Mouse (Mus musculus) CH12.LX (cell line): Measurements from ENCODE around the gene Cacna1a. TPM values are rescaled to one million over a fixed set of nuclear protein-coding genes. Genes with fewer than 3 reads are reported as not detected.
A peak's percentile ranks its signal among the peaks of the same experiment; 100 is the strongest.

ENCODE experiments used
- DNase-seq: peaks from one replicate; pipeline ENCODE4 v3.0.0-alpha.2; 2013; ENCODE audit errors: extremely low read depth
- H3K27ac ChIP-seq: 2 replicates; pipeline ENCODE4 v1.5.1; 2012; ENCODE audit warnings: low read depth, mild to moderate bottlenecking, control low read depth, moderate library complexity; ENCODE audit not compliant: insufficient read depth
- H3K27me3 ChIP-seq: replicated peaks from 2 replicates; pipeline ENCODE3; 2012; ENCODE audit warnings: inconsistent platforms
- H3K36me3 ChIP-seq, 2 experiments: replicated peaks in 1 of 2; 2 replicates each; pipeline versions ENCODE3 to v1.6.1; 2012; ENCODE audit warnings: inconsistent platforms in 1 of 2, low read length in 1 of 2, mild to moderate bottlenecking in 1 of 2, mixed read lengths in 1 of 2, moderate library complexity in 1 of 2; ENCODE audit not compliant: control insufficient read depth in 1 of 2, insufficient read depth in 1 of 2
- H3K4me1 ChIP-seq, 2 experiments: 2 replicates each; pipeline ENCODE4 v1.6.1; 2012; ENCODE audit warnings: inconsistent platforms in 1 of 2, moderate library complexity in 1 of 2; ENCODE audit not compliant: insufficient read depth in 2 of 2, control insufficient read depth in 1 of 2
- H3K4me2 ChIP-seq: 2 replicates; pipeline ENCODE4 v1.6.1; 2012; ENCODE audit warnings: low read depth, mild to moderate bottlenecking, control low read depth; ENCODE audit not compliant: poor library complexity, insufficient read depth, severe bottlenecking
- H3K4me3 ChIP-seq, 3 experiments: fragments of 150-350 bp in 1 of 3; sonication (generic) in 1 of 3; replicated peaks in 1 of 3; 2 replicates each; pipeline versions ENCODE3 to v1.5.1; 2011 to 2012; ENCODE audit warnings: low read depth in 2 of 3, low read length in 2 of 3, mild to moderate bottlenecking in 2 of 3, moderate library complexity in 2 of 3, control low read depth in 1 of 3, improper control_type of control experiment in 1 of 3, inconsistent platforms in 1 of 3, mixed read lengths in 1 of 3; ENCODE audit not compliant: poor library complexity in 1 of 3
- H3K79me2 ChIP-seq: replicated peaks from 2 replicates; pipeline ENCODE4 v1.6.1; 2012; ENCODE audit warnings: mild to moderate bottlenecking, moderate library complexity; ENCODE audit not compliant: control insufficient read depth, poor library complexity, insufficient read depth, severe bottlenecking; ENCODE audit errors: extremely low read depth
- H3K9ac ChIP-seq: 2 replicates; pipeline ENCODE4 v1.6.1; 2012; ENCODE audit warnings: low read depth, mild to moderate bottlenecking, control low read depth, moderate library complexity; ENCODE audit not compliant: insufficient read depth
- H3K9me3 ChIP-seq: replicated peaks from 2 replicates; pipeline ENCODE3; 2012; ENCODE audit warnings: low read length, inconsistent platforms, mixed read lengths
- CHD1 ChIP-seq: IDR thresholded peaks from 2 replicates; pipeline ENCODE4 v1.6.1; 2012; ENCODE audit warnings: low read depth, low read length, improper control_type of control experiment, inconsistent platforms
- CHD2 ChIP-seq: IDR thresholded peaks from 2 replicates; pipeline ENCODE4 v1.6.1; 2011; ENCODE audit warnings: low read length, improper control_type of control experiment
- CTCF ChIP-seq, 2 experiments: IDR thresholded peaks in 1 of 2; conservative IDR thresholded peaks in 1 of 2; 2 replicates each; pipeline ENCODE4 v1.5.1; 2011 to 2012; ENCODE audit warnings: low read depth in 2 of 2, low read length in 2 of 2, improper control_type of control experiment in 1 of 2, inconsistent platforms in 1 of 2, mild to moderate bottlenecking in 1 of 2, moderate library complexity in 1 of 2
- E2F4 ChIP-seq: IDR thresholded peaks from 2 replicates; pipeline ENCODE4 v1.6.1; 2011; ENCODE audit warnings: low read depth, low read length, improper control_type of control experiment; ENCODE audit not compliant: insufficient replicate concordance
- EP300 ChIP-seq: IDR thresholded peaks from 2 replicates; pipeline ENCODE4 v1.6.1; 2011; ENCODE audit warnings: low read length, improper control_type of control experiment
- ETS1 ChIP-seq: conservative IDR thresholded peaks from 2 replicates; pipeline ENCODE4 v1.6.1; 2012; ENCODE audit warnings: low read depth, mild to moderate bottlenecking, inconsistent platforms, low read length, improper control_type of control experiment, moderate library complexity
- GABPA ChIP-seq: IDR thresholded peaks from 2 replicates; pipeline ENCODE4 v1.6.1; 2012; ENCODE audit warnings: low read depth, low read length, improper control_type of control experiment, inconsistent platforms; ENCODE audit not compliant: insufficient replicate concordance
- HCFC1 ChIP-seq: IDR thresholded peaks from 2 replicates; pipeline ENCODE4 v1.6.1; 2012; ENCODE audit warnings: low read depth, mild to moderate bottlenecking, inconsistent platforms, low read length, improper control_type of control experiment
- IRF4 ChIP-seq: IDR thresholded peaks from 2 replicates; pipeline ENCODE4 v1.6.1; 2014; ENCODE audit warnings: low read depth, mild to moderate bottlenecking, inconsistent platforms, low read length, improper control_type of control experiment
- JUN ChIP-seq: IDR thresholded peaks from 2 replicates; pipeline ENCODE4 v1.6.1; 2011; ENCODE audit warnings: low read depth, mild to moderate bottlenecking, low read length, improper control_type of control experiment, moderate library complexity; ENCODE audit not compliant: insufficient read depth
- JUND ChIP-seq: conservative IDR thresholded peaks from 2 replicates; pipeline ENCODE4 v1.6.1; 2011; ENCODE audit warnings: low read depth, low read length, improper control_type of control experiment
- MAX ChIP-seq: IDR thresholded peaks from 2 replicates; pipeline ENCODE4 v1.6.1; 2011; ENCODE audit warnings: low read length, improper control_type of control experiment
- MAZ ChIP-seq: IDR thresholded peaks from 2 replicates; pipeline ENCODE4 v1.6.1; 2012; ENCODE audit warnings: low read depth, mild to moderate bottlenecking, inconsistent platforms, low read length, improper control_type of control experiment, moderate library complexity
- MYC ChIP-seq: IDR thresholded peaks from 2 replicates; pipeline ENCODE4 v1.6.1; 2011; ENCODE audit warnings: low read depth, mild to moderate bottlenecking, improper control_type of control experiment, low read length
- PAX5 ChIP-seq: IDR thresholded peaks from 2 replicates; pipeline ENCODE4 v1.6.1; 2012; ENCODE audit warnings: low read length, inconsistent platforms, mixed read lengths
- POLR2AphosphoS2 ChIP-seq: IDR thresholded peaks from 2 replicates; pipeline ENCODE4 v1.6.1; 2011; ENCODE audit warnings: low read depth, low read length, improper control_type of control experiment
- RCOR1 ChIP-seq: conservative IDR thresholded peaks from 2 replicates; pipeline ENCODE4 v1.6.1; 2012; ENCODE audit warnings: low read depth, mild to moderate bottlenecking, inconsistent platforms, low read length, improper control_type of control experiment
- SIN3A ChIP-seq: IDR thresholded peaks from 2 replicates; pipeline ENCODE4 v1.6.1; 2012; ENCODE audit warnings: low read length, improper control_type of control experiment, inconsistent platforms
- SMC3 ChIP-seq: IDR thresholded peaks from 2 replicates; pipeline ENCODE4 v1.6.1; 2011; ENCODE audit warnings: low read depth, low read length, improper control_type of control experiment
- USF1 ChIP-seq: IDR thresholded peaks from 2 replicates; pipeline ENCODE4 v1.6.1; 2014; ENCODE audit warnings: low read depth, mild to moderate bottlenecking, inconsistent platforms, low read length, improper control_type of control experiment
- ZC3H11A ChIP-seq: IDR thresholded peaks from 2 replicates; pipeline ENCODE4 v1.6.1; 2012; ENCODE audit warnings: low read depth, mild to moderate bottlenecking, inconsistent platforms, low read length, improper control_type of control experiment
- ZKSCAN1 ChIP-seq: IDR thresholded peaks from 2 replicates; pipeline ENCODE4 v1.6.1; 2012; ENCODE audit warnings: low read depth, inconsistent platforms, low read length, improper control_type of control experiment, borderline replicate concordance
- ZNF384 ChIP-seq: IDR thresholded peaks from 2 replicates; pipeline ENCODE4 v1.6.1; 2012; ENCODE audit warnings: low read depth, low read length, improper control_type of control experiment, inconsistent platforms
- dilution Hi-C: fragments of 300-500 bp; cut with MboI; formaldehyde crosslinking; loops from 2 replicates; pipeline ENCODE4 v1.14.3; 2020; ENCODE audit warnings: low sequenced_read_pairs; ENCODE audit not compliant: extremely low pct_unique_long_range_greater_than_20kb, extremely low pct_ligation_motif_present
- in situ Hi-C: fragments of 300-500 bp; cut with MboI; formaldehyde crosslinking; loops from 3 replicates; pipeline ENCODE4 v1.14.3; 2019; ENCODE audit warnings: low sequenced_read_pairs, low pct_ligation_motif_present, low pct_unique_long_range_greater_than_20kb, mixed read lengths
- polyA plus RNA-seq: library from polyadenylated mRNA; unstranded; fragments of >175 nt; gene quantifications from 2 replicates; pipeline ENCODE4 v1.2.1, GENCODE M21; 2012; ENCODE audit warnings: low read depth; ENCODE audit not compliant: insufficient read length
- total RNA-seq, 2 experiments: library from RNA; depleted of rRNA; stranded (reverse); fragments of 300-350 nt in 1 of 2; fragments of >200 nt in 1 of 2; gene quantifications; 2 replicates each; pipeline ENCODE4 v1.2.3; 2012 to 2014

Cacna1a gene
- total and polyA plus RNA-seq, 3 experiments, result 2.6 to 9.4 (median 6.9) TPM

- TF ChIP-seq EP300, result no peak
- TF ChIP-seq USF1, result no peak
- TF ChIP-seq ZKSCAN1, result no peak
- TF ChIP-seq ZNF384, result no peak
- no peak for TF ChIP-seq HCFC1
- no peak for TF ChIP-seq JUND
- TF ChIP-seq JUN, result no peak
- TF ChIP-seq MAZ, result no peak
- TF ChIP-seq RCOR1, result no peak
- no peak for TF ChIP-seq MYC
- no peak for TF ChIP-seq MAX
- TF ChIP-seq POLR2AphosphoS2, result no peak
- no peak for TF ChIP-seq CHD2
- TF ChIP-seq PAX5, result no peak
- TF ChIP-seq CTCF (conservative IDR thresholded peaks at IDR 0.05 in 1 of 2, IDR thresholded peaks at IDR 0.05 in 1 of 2; ENCODE audit: low read depth in 2 of 2, low read length in 2 of 2), result no peak
- TF ChIP-seq ETS1, result no peak
- Histone ChIP-seq H3K36me3 (no peaks in the 10 kb centered on the region), H3K27me3 (peaks cover 86% of the 10 kb centered on the region), H3K79me2 (no peaks in the 10 kb centered on the region), H3K4me1 (no peaks in the 10 kb centered on the region), H3K9ac (no peak overlapping the region), H3K4me3 (no peak overlapping the region), H3K27ac (no peak overlapping the region), H3K9me3 (no peaks in the 10 kb centered on the region), H3K4me2 (no peak overlapping the region)
- dilution Hi-C loops (no loop called here), in situ Hi-C loops (no loop called here)
- DNase-seq, result no peak
These were observed 106.4 kb downstream of the Cacna1a start for GRCm38 (mm10) chr8:84494541-84495084.

- dilution Hi-C loops (no loop called here), in situ Hi-C loops (loop anchor here (10.0 kb wide), 1 partner anchor 136 kb away; no protein-coding TSS in a partner anchor)
- no peak for TF ChIP-seq GABPA
- TF ChIP-seq IRF4, result no peak
- no peak for TF ChIP-seq MAX
- TF ChIP-seq MAZ, result no peak
- TF ChIP-seq ZC3H11A, result no peak
- TF ChIP-seq SIN3A, result no peak
- no peak for TF ChIP-seq CHD1
- TF ChIP-seq POLR2AphosphoS2, result no peak
- no peak for TF ChIP-seq USF1
- no peak for TF ChIP-seq ETS1
- TF ChIP-seq HCFC1, result no peak
- TF ChIP-seq PAX5, result no peak
- TF ChIP-seq E2F4, result no peak
- no peak for TF ChIP-seq SMC3
- Histone ChIP-seq H3K4me1 (0 out of 4 replicates have a peak, but pooled peaks cover 0 to 2% of the 10 kb centered on the region in 2 experiments), H3K36me3 (no peaks in the 10 kb centered on the region), H3K4me3 (peak overlapping the region in 2 of 3 experiments; percentile 20 to 27), H3K27ac (no peak overlapping the region), H3K9ac (no peak overlapping the region), H3K4me2 (no peak overlapping the region), H3K9me3 (no peaks in the 10 kb centered on the region), H3K27me3 (peaks cover 53% of the 10 kb centered on the region), H3K79me2 (no peaks in the 10 kb centered on the region)
- DNase-seq, result no peak
These were observed 112.9 kb downstream of the Cacna1a start for GRCm38 (mm10) chr8:84501181-84501580.
